Mouse (Mus musculus): ENCODE measurements at regions not wholly inside any gene's neighbourhood (a gene's known extent, or its start where the extent isn't known, plus 50 kb on each side); places are given as distances from the start of the nearest gene placed in this dataset.

DNA sequence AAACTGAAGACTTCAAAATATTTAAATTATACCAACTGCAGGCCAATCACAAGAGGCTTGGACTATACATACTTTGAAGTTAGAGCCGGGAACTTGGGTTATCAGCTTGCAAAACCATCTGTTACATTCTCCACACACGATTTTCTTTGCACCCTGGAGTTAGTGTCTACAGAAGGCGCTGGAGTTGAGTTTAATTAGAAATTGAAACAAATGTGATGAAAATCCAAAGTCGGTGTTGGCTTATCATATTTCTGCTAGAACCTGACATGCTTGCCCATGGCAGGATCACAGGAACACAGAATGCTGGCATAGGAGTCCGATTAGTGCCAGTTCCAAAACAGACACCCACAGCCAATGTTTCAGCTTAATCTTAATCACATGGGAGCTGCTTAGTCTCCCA is 239.8 kb upstream of the Gm5148 start:
- no peak for DNase-seq

- no peak for DNase-seq
Observed at GRCm38 (mm10) chr3:37962811-37963210, 238.5 kb upstream of the Gm5148 start.

- DNase-seq, result no peak
Observed at GRCm38 (mm10) chr3:37962043-37962810, 237.9 kb upstream of the Gm5148 start.

GRCm38 (mm10) chr3:37958361-37958978 is 234.2 kb upstream of the Gm5148 start:
- no peak for DNase-seq

DNA sequence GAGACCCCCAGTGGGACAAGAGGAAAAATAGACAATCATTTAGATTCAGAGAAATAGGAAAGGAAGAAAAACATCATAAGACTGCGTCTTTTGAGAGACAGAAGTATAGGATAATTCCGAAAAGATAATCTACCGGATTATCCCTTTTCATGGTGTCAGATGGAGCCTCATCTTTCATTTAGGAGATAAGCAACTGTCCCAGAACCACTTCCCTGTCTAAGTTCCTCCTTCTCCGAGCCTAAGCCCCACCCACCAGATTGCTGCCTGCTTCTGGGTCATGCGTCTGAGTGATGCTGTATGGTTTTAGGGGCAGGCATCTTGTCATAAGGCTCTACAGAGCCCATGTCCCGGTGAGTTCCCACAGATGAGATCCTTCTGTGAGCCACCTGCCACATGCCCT is 232.3 kb upstream of the Gm5148 start:
- DNase-seq, result no peak

DNA sequence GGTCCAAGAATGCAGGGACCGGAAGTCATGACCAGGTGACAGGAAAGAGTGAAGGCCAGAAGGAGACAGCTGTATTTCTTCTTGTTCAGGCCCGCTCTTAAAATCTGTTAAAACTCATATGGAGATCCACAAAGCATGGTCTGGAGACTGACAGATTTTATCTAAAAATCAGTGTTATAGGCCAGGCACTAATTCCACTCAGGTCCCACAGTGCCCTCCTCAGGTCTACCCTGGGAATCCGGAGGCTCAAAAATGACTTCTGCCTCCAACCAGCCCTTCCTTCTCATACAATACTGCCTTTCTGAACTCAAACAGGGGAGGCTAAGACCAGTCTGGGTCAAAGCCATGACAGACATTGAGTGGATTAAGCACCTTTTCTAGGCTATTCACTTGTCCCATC is 228.6 kb upstream of the Gm5148 start:
- DNase-seq, result no peak

DNA sequence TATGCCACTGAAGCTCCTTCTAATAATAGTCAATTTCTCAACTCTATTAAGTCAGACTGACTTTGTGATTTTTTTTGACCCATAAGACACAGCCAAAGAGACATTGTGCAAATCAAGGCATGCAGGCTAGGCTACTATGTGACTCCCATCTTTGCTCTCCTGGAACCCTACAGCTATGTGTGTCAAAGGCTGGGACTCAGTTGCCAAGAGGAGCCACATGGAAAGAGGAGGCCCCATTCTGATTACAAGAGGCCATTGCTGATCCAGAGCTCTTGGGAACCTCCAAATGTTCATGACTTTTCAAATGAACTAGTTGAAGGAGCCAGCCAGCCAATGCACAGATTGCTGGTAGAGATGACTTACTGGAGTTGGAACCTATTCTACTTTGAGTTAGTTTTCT is 228.0 kb upstream of the Gm5148 start:
- no peak for DNase-seq

DNA sequence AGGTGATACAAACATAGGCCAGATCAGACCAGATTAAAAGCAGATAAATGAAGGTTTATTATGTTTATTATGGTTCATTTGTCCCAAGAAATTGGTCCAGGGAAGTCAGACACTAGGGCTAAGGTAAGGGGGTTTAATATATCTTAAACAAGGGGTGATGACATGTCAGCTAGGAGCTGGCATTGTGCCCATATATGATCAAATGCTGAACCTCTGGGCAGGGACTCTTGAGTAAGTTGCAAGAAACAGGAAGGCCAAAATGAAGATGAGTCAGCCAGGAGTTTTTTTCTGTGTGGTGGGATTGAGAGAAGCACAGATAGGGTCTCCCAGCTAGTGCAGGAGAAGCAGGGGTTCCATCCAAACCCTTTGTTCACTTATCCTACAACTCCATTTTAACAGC is 219.4 kb upstream of the Gm5148 start:
- DNase-seq, result no peak

- DNase-seq, result no peak
Observed at GRCm38 (mm10) chr3:37940016-37940415, 215.7 kb upstream of the Gm5148 start.

- no peak for DNase-seq
Observed at GRCm38 (mm10) chr3:37938870-37939269, 214.6 kb upstream of the Gm5148 start.

DNA sequence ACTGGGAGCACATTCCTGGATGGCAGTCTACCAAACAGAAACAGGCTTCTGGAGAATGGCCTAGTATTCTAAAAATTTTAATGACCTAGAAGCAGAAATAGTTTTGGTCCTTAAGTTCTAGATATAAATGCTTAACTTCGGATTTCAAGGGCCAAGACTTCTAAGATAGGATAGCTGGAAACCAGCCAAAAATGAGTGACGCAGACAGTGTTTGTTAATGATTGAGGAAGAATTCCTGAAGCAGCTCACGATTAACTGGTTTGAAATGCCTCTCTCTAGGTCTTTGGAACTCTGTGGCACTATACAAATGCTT is 213.9 kb upstream of the Gm5148 start:
- DNase-seq, result no peak

GRCm38 (mm10) chr3:37937381-37938283 is 213.3 kb upstream of the Gm5148 start:
- no peak for DNase-seq

- no peak for DNase-seq
Observed at GRCm38 (mm10) chr3:37936251-37936931, 212.1 kb upstream of the Gm5148 start.

GRCm38 (mm10) chr3:37934905-37935708 is 210.8 kb upstream of the Gm5148 start:
- DNase-seq, result no peak

DNA sequence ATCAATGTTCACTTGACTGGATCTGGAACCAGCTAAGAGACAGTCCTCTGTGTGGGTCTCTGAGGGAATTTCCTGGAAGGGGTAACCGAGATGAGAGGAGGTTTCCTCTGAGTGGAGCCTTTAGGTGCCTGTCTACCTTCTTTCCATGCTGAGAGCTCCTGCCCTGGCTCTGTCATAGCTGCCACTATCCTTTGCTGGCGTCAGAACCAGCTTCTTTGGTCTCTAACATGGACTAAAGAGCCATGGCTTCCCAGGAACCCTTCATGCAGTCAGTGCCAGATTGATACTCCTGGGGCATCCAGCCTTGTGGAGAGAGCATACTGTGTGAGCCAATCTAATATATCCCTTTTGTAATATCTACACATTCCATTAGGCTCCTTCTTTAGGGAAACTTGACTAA is 209.9 kb upstream of the Gm5148 start:
- no peak for DNase-seq

- no peak for DNase-seq
Observed at GRCm38 (mm10) chr3:37928731-37929130, 204.4 kb upstream of the Gm5148 start.

- no peak for DNase-seq
Observed at GRCm38 (mm10) chr3:37919450-37920156, 195.3 kb upstream of the Gm5148 start.

- no peak for DNase-seq
Observed at GRCm38 (mm10) chr3:37916786-37917479, 192.6 kb upstream of the Gm5148 start.

DNA sequence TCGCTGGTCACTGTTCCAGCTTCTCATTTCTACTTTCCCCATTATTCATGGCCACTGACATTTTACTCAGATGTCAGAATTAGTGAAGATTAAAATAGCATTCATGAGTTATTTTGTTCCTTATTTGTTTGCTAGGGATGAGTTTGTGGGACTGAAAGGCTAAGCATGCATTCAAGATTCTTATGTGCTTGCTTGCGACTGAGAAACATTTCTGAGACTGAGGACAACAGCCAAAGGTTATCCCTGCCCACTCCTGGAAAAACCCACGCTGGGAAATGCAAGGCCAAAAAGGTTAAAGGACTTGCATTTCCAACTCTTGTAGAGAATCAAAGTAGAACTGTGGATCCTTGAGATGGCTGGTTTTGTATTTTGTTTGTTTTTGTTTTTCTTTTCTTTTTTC is 192.0 kb upstream of the Gm5148 start:
- DNase-seq, result no peak

DNA sequence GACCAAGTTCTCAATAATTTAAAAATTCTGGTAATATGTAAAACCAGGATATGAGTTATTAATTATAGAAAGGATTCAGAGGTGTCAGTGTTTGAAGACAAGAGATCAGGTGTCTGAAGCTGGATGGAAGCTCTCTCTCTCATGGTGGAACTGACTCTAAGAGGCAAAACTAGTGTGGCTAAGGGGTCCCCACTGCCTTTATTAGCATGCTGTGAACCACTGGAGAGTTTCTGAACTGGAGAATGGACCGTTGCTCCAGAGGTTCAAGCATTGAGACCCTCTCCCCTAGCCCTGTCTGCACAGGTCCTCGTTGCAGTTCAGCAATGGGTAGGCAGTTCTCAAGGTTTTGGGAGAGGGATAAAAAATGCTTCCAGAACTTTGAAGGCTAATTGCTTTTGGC is 191.4 kb upstream of the Gm5148 start:
- no peak for DNase-seq

GRCm38 (mm10) chr3:37914136-37914535 is 189.8 kb upstream of the Gm5148 start:
- no peak for DNase-seq

All from thymus, postnatal 36 days (tissue).